Mouse (Mus musculus) embryonic fibroblast, embryonic 13.5 days (primary cell): ENCODE measurements around the gene Dpy19l3. TPM values are rescaled to one million over a fixed set of nuclear protein-coding genes. Genes with fewer than 3 reads are reported as not detected.
A peak's percentile ranks its signal among the peaks of the same experiment; 100 is the strongest.

Source experiments
- H3K27ac ChIP-seq: 2 replicates; pipeline ENCODE4 v1.5.1; 2012; ENCODE audit warnings: low read length, control low read depth, inconsistent platforms; ENCODE audit not compliant: insufficient read depth
- H3K4me1 ChIP-seq: 2 replicates; pipeline ENCODE4 v1.6.1; 2011; ENCODE audit warnings: low read length; ENCODE audit not compliant: control insufficient read depth, insufficient read depth
- H3K4me3 ChIP-seq: 2 replicates; pipeline ENCODE4 v1.5.1; 2011; ENCODE audit warnings: mild to moderate bottlenecking, control low read depth, low read length; ENCODE audit not compliant: insufficient read depth
- CTCF ChIP-seq: IDR thresholded peaks from 2 replicates; pipeline ENCODE4 v1.5.1; 2011; ENCODE audit warnings: mild to moderate bottlenecking, control low read depth, low read length, moderate library complexity, borderline replicate concordance; ENCODE audit not compliant: insufficient read depth
- POLR2A ChIP-seq: IDR thresholded peaks from 2 replicates; pipeline ENCODE4 v1.6.1; 2011; ENCODE audit warnings: low read depth, mild to moderate bottlenecking, control low read depth, low read length, moderate library complexity
- polyA plus RNA-seq: library from polyadenylated mRNA; stranded (reverse); fragments of >200 nt; gene quantifications from 2 replicates; pipeline ENCODE4 v1.2.4, GENCODE M21; 2011; ENCODE audit warnings: low read depth; ENCODE audit not compliant: missing spikeins, insufficient read length

Dpy19l3 gene
- polyA plus RNA-seq, 1 experiment: 60.8 TPM

DNA sequence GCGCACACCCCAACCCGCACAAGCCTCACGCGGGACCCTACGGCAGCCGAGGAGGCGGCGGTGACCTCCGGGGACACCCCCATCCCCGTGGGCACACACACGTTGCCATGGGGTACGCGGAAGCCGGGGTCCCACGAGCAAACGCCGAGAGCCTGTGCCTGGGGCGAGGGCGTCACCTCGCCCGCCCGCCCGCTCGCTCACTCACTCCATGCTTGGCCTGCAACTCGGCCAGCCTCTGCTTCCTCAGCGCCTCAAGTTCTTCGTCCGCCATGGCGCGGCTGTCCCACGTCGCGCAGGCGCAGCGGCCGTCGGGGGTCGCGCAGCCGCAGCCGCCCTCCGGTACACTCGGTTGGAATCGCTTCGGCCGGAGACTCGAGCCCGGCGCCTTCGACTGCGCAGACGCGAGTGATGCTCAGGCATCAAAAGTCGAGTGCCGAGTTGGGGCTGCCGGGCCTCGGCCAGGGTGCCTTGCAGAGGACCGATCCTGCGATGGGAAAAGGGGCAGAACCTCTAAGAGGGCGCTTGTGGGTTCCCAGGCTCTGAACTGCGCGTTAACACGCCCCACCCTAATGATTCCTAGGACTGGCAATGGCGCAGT lies 107.1 kb downstream of the Dpy19l3 start, which contains the start of gene Pdcd5:
Pdcd5 (minus strand) TSS at position 421 of the 598 bp plus-strand sequence.
- no peak within 1 kb of the TSS for H3K27ac ChIP-seq
- no peaks in the 10 kb centered on the region for H3K4me1 ChIP-seq
- peak within 1 kb of the TSS; percentile 86 for H3K4me3 ChIP-seq
- no peak for TF ChIP-seq CTCF
- peak; percentile 58 for TF ChIP-seq POLR2A

DNA sequence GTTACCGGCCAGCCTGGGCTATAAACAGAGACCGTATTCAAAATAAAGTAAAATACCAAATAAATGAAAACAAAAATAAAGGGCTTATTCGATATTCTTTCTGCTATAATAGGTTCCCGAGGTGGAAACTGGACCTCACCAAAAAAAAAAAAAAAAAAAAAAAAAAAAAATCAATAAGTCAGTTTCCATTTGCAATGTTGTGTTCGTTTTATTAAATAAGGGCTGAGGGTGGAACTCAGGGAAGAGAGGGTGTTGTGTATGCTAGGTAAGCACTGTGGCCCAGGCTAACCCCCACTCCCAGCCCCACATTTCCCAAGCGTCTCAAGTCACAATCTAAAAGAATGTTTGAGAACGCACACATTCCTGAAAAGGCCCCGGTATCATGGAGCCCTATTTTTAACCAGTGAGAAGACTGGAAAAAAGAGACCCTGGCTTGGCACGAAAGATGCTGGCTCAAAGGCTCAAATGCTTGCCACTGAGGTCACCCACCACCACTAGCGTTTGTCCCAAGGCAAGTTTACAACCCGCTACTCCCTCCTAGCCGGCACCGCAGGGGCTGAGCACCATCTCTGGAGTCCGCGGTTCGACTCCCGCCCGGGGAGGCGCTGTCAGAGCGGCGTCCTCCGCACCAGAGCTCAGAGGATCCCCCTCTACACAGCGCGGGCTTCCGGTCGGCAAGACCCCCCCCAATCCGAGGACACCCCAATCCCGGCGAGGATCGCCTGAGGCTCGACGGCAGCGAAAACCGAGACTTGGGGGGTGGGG lies 107.8 kb downstream of the Dpy19l3 start:
- H3K4me3 ChIP-seq: peak overlapping the region; percentile 86
- TF ChIP-seq CTCF: no peak
- TF ChIP-seq POLR2A: no peak
- no peaks in the 10 kb centered on the region for H3K4me1 ChIP-seq
- no peak overlapping the region for H3K27ac ChIP-seq

DNA sequence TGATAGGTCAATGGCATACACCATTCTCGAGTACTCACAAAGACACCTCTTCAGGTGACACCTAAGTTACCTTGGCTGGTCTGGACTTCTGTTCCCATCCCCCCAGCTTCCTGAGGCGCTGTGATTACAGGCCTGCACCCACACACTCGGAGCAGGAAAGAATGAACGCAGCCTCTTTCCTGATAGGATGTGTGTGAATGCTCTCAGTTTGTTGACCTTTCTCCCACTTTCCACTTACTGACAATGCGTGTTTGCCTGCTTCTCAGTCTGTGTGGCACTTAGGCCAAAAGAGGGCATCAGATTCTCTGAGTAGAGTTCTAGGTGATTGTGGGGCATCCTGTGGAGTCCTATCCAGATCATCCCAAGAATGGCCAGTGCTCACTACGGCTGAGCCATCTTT lies 114.2 kb downstream of the Dpy19l3 start:
- no peak overlapping the region for H3K4me3 ChIP-seq
- no peak overlapping the region for H3K27ac ChIP-seq
- TF ChIP-seq POLR2A (no peak), CTCF (no peak)
- H3K4me1 ChIP-seq: no peaks in the 10 kb centered on the region

DNA sequence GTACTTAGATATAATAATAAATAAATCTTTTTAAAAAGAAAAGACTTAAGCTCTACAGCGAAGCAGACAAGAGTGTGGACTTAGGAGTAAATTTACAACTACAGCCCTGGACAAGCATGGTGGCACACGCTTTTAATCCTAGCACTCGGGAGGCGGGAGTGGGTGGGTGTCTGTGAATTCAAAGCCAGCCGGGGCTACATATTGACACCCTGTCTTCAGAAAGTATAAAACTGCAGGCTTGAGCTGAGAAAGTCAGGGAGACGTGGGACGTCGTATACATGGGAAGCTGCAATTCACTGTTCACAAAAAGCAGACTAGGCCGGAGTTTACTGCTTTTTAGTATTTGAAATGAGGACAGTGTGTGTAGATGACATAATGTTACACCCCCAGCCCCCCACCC lies 117.4 kb downstream of the Dpy19l3 start:
- no peak for TF ChIP-seq POLR2A
- no peak for TF ChIP-seq CTCF

DNA sequence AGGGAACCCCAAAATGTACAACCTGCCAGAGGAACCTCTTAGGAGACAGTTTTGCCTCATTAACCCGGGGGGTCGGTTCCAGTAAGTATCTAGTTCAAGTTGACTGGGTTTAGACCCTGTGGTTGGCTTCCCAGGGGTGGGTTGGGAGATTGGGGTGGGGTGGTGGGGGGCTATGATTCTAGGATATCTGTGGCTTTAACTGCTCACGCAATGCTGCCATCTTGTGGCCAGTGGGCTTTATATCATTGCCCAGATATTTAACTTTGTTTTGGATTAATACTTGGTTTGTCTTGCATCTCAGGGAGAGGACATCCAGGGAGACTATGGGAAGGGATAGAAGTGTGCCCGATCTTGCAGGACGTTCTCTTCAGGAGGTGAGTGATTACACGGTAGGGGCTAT lies 118.0 kb downstream of the Dpy19l3 start:
- TF ChIP-seq CTCF: no peak
- no peak for TF ChIP-seq POLR2A
- no peak overlapping the region for H3K4me3 ChIP-seq
- H3K27ac ChIP-seq: no peak overlapping the region
- H3K4me1 ChIP-seq: no peaks in the 10 kb centered on the region

More for the DNA sequence above, 117.4 kb downstream of the Dpy19l3 start:
- no peak overlapping the region for H3K4me3 ChIP-seq
- H3K4me1 ChIP-seq: no peaks in the 10 kb centered on the region
- H3K27ac ChIP-seq: no peak overlapping the region

Other genes with a start within 250 kb of the Dpy19l3 start
- gene Tdrd12, start 216.7 kb downstream of the Dpy19l3 start, polyA plus RNA-seq: not detected in 2 replicates
- gene Nudt19, start 198.2 kb downstream of the Dpy19l3 start, polyA plus RNA-seq: 35.6 and 53.6 TPM in 2 replicates
- 0.20 and 0.33 TPM in 2 replicates for gene Rgs9bp, start 168.9 kb downstream of the Dpy19l3 start, polyA plus RNA-seq
- 51.0 and 65.3 TPM in 2 replicates for gene Ankrd27, start 168.2 kb downstream of the Dpy19l3 start, polyA plus RNA-seq
- 109 and 118 TPM in 2 replicates for gene Pdcd5, start 106.9 kb downstream of the Dpy19l3 start, polyA plus RNA-seq
- 22.3 and 23.5 TPM in 2 replicates for gene Zfp507, start 48.5 kb upstream of the Dpy19l3 start, polyA plus RNA-seq